Mouse (Mus musculus) liver, embryonic 14.5 days (tissue): ENCODE results near the gene Dnmt3a.

ENCODE experiments used
- CTCF ChIP-seq: IDR thresholded peaks from 2 replicates; pipeline ENCODE4 v1.5.1; 2016; ENCODE audit warnings: antibody characterized with exemption, low read depth, control low read depth
- EP300 ChIP-seq: IDR thresholded peaks from 2 replicates; pipeline ENCODE4 v1.6.1; 2016; ENCODE audit warnings: antibody characterized with exemption, low read depth

GRCm38 (mm10) chr12:3841121-3841520 is 35.3 kb downstream of the Dnmt3a start:
- TF ChIP-seq CTCF (no peak), EP300 (no peak)
